In genomic region chr16:18497865-18498515, GRCm38 (mm10) we compare ENCODE assay signal across 8 mouse cellular contexts. TPM values are rescaled to one million over a fixed set of nuclear protein-coding genes. Genes with fewer than 3 reads are reported as not detected.
DNase-seq lines count a peak whose midpoint lies in the region; ATAC-seq and TF ChIP-seq lines count a peak whose summit lies in the region.

No protein-coding gene starts in this region.

- H3K4me2 ChIP-seq in embryonic facial prominence, embryonic 14.5 days (ENCODE audit: low read depth, low read length) = peak overlapping the region; percentile 88
- peak overlapping the region; percentile 90 for H3K4me2 ChIP-seq in hindbrain, embryonic 16.5 days (ENCODE audit: low read length)
- peak overlapping the region; percentile 98 for H3K4me2 ChIP-seq in liver, embryonic 12.5 days

- TF ChIP-seq POLR2A in olfactory bulb, adult 2 months (IDR thresholded peaks at IDR 0.05; ENCODE audit: insufficient read depth, low read depth, low read length) = no peak

- WGBS in embryonic facial prominence, embryonic 14.5 days = 10% methylated on average over 6 of the region's 6 CpGs
- WGBS in hindbrain, embryonic 16.5 days = 4% methylated on average over 6 of the region's 6 CpGs
- 9% methylated on average over 6 of the region's 6 CpGs for WGBS in liver, embryonic 12.5 days (ENCODE audit: insufficient replicate concordance)
- 3% methylated on average over 6 of the region's 6 CpGs for WGBS in olfactory bulb, adult 2 months

- H3K9me3 ChIP-seq in ES-E14 (ENCODE audit: control insufficient read depth, insufficient read depth, low read depth, low read length) = no peaks in the 10 kb centered on the region
- H3K9me3 ChIP-seq in embryonic facial prominence, embryonic 14.5 days (ENCODE audit: control insufficient read depth, low read length) = no peaks in the 10 kb centered on the region
- H3K9me3 ChIP-seq in hindbrain, embryonic 16.5 days (ENCODE audit: control insufficient read depth, low read length) = no peaks in the 10 kb centered on the region
- no peaks in the 10 kb centered on the region for H3K9me3 ChIP-seq in liver, embryonic 12.5 days (replicated peaks)

- peak overlapping the region; percentile 74 for H3K9ac ChIP-seq in ES-E14 (ENCODE audit: insufficient read depth, low read depth, low read length, poor library complexity, severe bottlenecking)
- peak overlapping the region; percentile 88 for H3K9ac ChIP-seq in embryonic facial prominence, embryonic 14.5 days (ENCODE audit: low read depth, low read length)
- peak overlapping the region; percentile 94 for H3K9ac ChIP-seq in hindbrain, embryonic 16.5 days (ENCODE audit: low read depth, low read length)
- peak overlapping the region; percentile 93 for H3K9ac ChIP-seq in liver, embryonic 12.5 days

- TF ChIP-seq CTCF in olfactory bulb, adult 2 months (IDR thresholded peaks at IDR 0.05; ENCODE audit: insufficient read depth, low read depth, low read length) = no peak

- intact Hi-C loops in gastrocnemius, postnatal 36 days (cut with DNase I) = loop anchor here (5.0 kb wide), 1 partner anchor 109 kb away; no protein-coding TSS in a partner anchor

- H3K4me1 ChIP-seq in ES-E14 (ENCODE audit: control insufficient read depth in 2 of 2, insufficient read depth in 2 of 2, low read length in 2 of 2, poor library complexity in 1 of 2) = peaks cover 0 to 8% of the 10 kb centered on the region in 2 experiments; a peak in 1 of 4 replicates
- peaks cover 12% of the 10 kb centered on the region for H3K4me1 ChIP-seq in embryonic facial prominence, embryonic 14.5 days (ENCODE audit: control insufficient read depth, insufficient read depth, low read length)
- H3K4me1 ChIP-seq in hindbrain, embryonic 16.5 days (ENCODE audit: control insufficient read depth, insufficient read depth, low read depth, low read length) = peaks cover 17% of the 10 kb centered on the region
- H3K4me1 ChIP-seq in liver, embryonic 12.5 days = peaks cover 28% of the 10 kb centered on the region
- peaks cover 11% of the 10 kb centered on the region; the same call in 1 of the 2 replicates for H3K4me1 ChIP-seq in olfactory bulb, adult 2 months (ENCODE audit: control insufficient read depth, insufficient read depth, low read length)

- peak; percentile 45 for ATAC-seq in embryonic facial prominence, embryonic 14.5 days (ENCODE audit: low read depth)
- ATAC-seq in hindbrain, embryonic 16.5 days = no peak; the same call in 1 of the 2 replicates
- peak; percentile 68 for ATAC-seq in liver, embryonic 12.5 days

- H3K27me3 ChIP-seq in embryonic facial prominence, embryonic 14.5 days (replicated peaks; ENCODE audit: control insufficient read depth, insufficient read depth, low read length) = no peaks in the 10 kb centered on the region
- H3K27me3 ChIP-seq in hindbrain, embryonic 16.5 days (replicated peaks; ENCODE audit: control insufficient read depth, insufficient read depth, low read length) = no peaks in the 10 kb centered on the region
- no peaks in the 10 kb centered on the region for H3K27me3 ChIP-seq in liver, embryonic 12.5 days (replicated peaks)

- in situ Hi-C loops in ES-E14 (cut with MboI; ENCODE audit: low sequenced_read_pairs in 2 of 2, unreplicated experiment in 2 of 2) = no loop called here

- H3K36me3 ChIP-seq in ES-E14 (ENCODE audit: control insufficient read depth, insufficient read depth, low read length, poor library complexity, severe bottlenecking) = peaks cover 14% of the 10 kb centered on the region
- peaks cover 20% of the 10 kb centered on the region for H3K36me3 ChIP-seq in embryonic facial prominence, embryonic 14.5 days (ENCODE audit: control insufficient read depth, insufficient read depth, low read length)
- peaks cover 12% of the 10 kb centered on the region for H3K36me3 ChIP-seq in hindbrain, embryonic 16.5 days (ENCODE audit: control insufficient read depth, insufficient read depth, low read length)
- peaks cover 23% of the 10 kb centered on the region for H3K36me3 ChIP-seq in liver, embryonic 12.5 days

- peak; percentile 48 for DNase-seq in layer of hippocampus, adult 11-12 months (ENCODE audit: low spot score)
- no peak for DNase-seq in layer of hippocampus, adult 18-20 months (ENCODE audit: low spot score in 2 of 2)
- DNase-seq in ES-E14 (ENCODE audit: low read depth, low spot score) = no peak
- DNase-seq in embryonic facial prominence, embryonic 14.5 days (ENCODE audit: low spot score) = peak; percentile 28
- no peak for DNase-seq in gastrocnemius, postnatal 36 days

- peak overlapping the region; percentile 86 to 95 for H3K4me3 ChIP-seq in ES-E14 (ENCODE audit: insufficient read depth in 1 of 2, low read depth in 1 of 2, low read length in 2 of 2, poor library complexity in 1 of 2, severe bottlenecking in 1 of 2)
- H3K4me3 ChIP-seq in embryonic facial prominence, embryonic 14.5 days (ENCODE audit: low read depth, low read length) = peak overlapping the region; percentile 83
- H3K4me3 ChIP-seq in hindbrain, embryonic 16.5 days (ENCODE audit: low read length) = peak overlapping the region; percentile 90
- peak overlapping the region; percentile 84 for H3K4me3 ChIP-seq in liver, embryonic 12.5 days
- peak overlapping the region; percentile 65 for H3K4me3 ChIP-seq in olfactory bulb, adult 2 months (ENCODE audit: insufficient read depth, low read depth, low read length)

- no peak overlapping the region for H3K27ac ChIP-seq in ES-E14 (ENCODE audit: insufficient read depth, low read depth, low read length, poor library complexity, severe bottlenecking)
- H3K27ac ChIP-seq in embryonic facial prominence, embryonic 14.5 days (replicated peaks; ENCODE audit: low read depth, low read length) = peak overlapping the region; percentile 85
- H3K27ac ChIP-seq in hindbrain, embryonic 16.5 days (ENCODE audit: low read depth, low read length) = peak overlapping the region; percentile 93
- H3K27ac ChIP-seq in liver, embryonic 12.5 days = peak overlapping the region; percentile 88
- H3K27ac ChIP-seq in olfactory bulb, adult 2 months (ENCODE audit: insufficient read depth, low read depth, low read length) = peak overlapping the region; percentile 89

TF ChIP-seq in ES-E14, 5 proteins besides CTCF, POLR2A, EP300 and RAD21:
- TF ChIP-seq MAFK (IDR thresholded peaks at IDR 0.05; ENCODE audit: insufficient read depth, low read depth, low read length) (no peak), ZC3H11A (IDR thresholded peaks at IDR 0.05; ENCODE audit: borderline replicate concordance, low read depth, low read length) (no peak), HCFC1 (IDR thresholded peaks at IDR 0.05; ENCODE audit: borderline replicate concordance, insufficient read depth, low read length) (no peak), ZNF384 (IDR thresholded peaks at IDR 0.05; ENCODE audit: low read depth, low read length) (no peak), CHD2 (IDR thresholded peaks at IDR 0.05; ENCODE audit: low read depth, low read length) (no peak)

RNA-seq across cellular contexts. Expression of gene Gnb1l, which starts 0.5 kb away (rescaled TPM):
- total RNA-seq in layer of hippocampus, adult 18-20 months (2021) = 1 to 10 TPM; 6.3 to 6.9 TPM
- 10.9 and 13.7 TPM in 2 replicates for total RNA-seq in ES-E14 (2012; rRNA removed)
- polyA plus RNA-seq in embryonic facial prominence, embryonic 14.5 days (2014; fragmentation: Nextera tagmentation; extraction: Ambion mirVana) = 16.5 and 17.8 TPM in 2 replicates
- 16.4 and 19.3 TPM in 2 replicates for polyA plus RNA-seq in hindbrain, embryonic 16.5 days (2015; fragmentation: Nextera tagmentation; extraction: Ambion mirVana)
- polyA plus RNA-seq in liver, embryonic 12.5 days (2016; fragmentation: Nextera tagmentation; extraction: Ambion mirVana) = 14.0 and 15.0 TPM in 2 replicates
- polyA plus RNA-seq in olfactory bulb, adult 2 months (2012; ENCODE audit: insufficient read depth, insufficient read length, low replicate concordance, missing spikeins) = not detected in 2 replicates
- total RNA-seq in gastrocnemius, postnatal 36 days (2021) = 1 to 10 TPM; 3.6 to 3.8 TPM

RNA-seq across cellular contexts. Expression of gene Rtl10, which starts 0.7 kb away (rescaled TPM):
- 1 to 10 TPM; 9.2 to 9.7 TPM for total RNA-seq in layer of hippocampus, adult 18-20 months (2021)
- total RNA-seq in ES-E14 (2012; rRNA removed) = 6.7 and 8.5 TPM in 2 replicates
- polyA plus RNA-seq in embryonic facial prominence, embryonic 14.5 days (2014; fragmentation: Nextera tagmentation; extraction: Ambion mirVana) = 3.2 and 3.8 TPM in 2 replicates
- polyA plus RNA-seq in hindbrain, embryonic 16.5 days (2015; fragmentation: Nextera tagmentation; extraction: Ambion mirVana) = 3.2 and 3.6 TPM in 2 replicates
- polyA plus RNA-seq in liver, embryonic 12.5 days (2016; fragmentation: Nextera tagmentation; extraction: Ambion mirVana) = 1.3 and 1.7 TPM in 2 replicates
- not detected in 2 replicates for polyA plus RNA-seq in olfactory bulb, adult 2 months (2012; ENCODE audit: insufficient read depth, insufficient read length, low replicate concordance, missing spikeins)
- 1 to 10 TPM; 1.9 to 3.1 TPM for total RNA-seq in gastrocnemius, postnatal 36 days (2021)

Comparison
In these comparisons a context has a peak if more than half of its experiments do, and no peak if none do; other contexts are left out.
1. DNase-seq: peak in layer of hippocampus, adult 11-12 months (single experiment) and embryonic facial prominence, embryonic 14.5 days (single experiment); none in layer of hippocampus, adult 18-20 months (0 of 2), ES-E14 (single experiment) and gastrocnemius, postnatal 36 days (0 of 2).
2. RNA of gene Gnb1l, which starts 0.5 kb away (polyA plus RNA-seq): 16.4 to 19.3 TPM in hindbrain, embryonic 16.5 days, 16.5 to 17.8 TPM in embryonic facial prominence, embryonic 14.5 days and 14.0 to 15.0 TPM in liver, embryonic 12.5 days; not detected in olfactory bulb, adult 2 months; every median in the first group is over 10 times any median in the second.
3. Peak in every context shown above with its lines, with median percentiles within 50 percentile points of each other: H3K4me3 ChIP-seq, H3K9ac ChIP-seq and H3K4me2 ChIP-seq.